In genomic region chr15:103128056-103128833, GRCm38 (mm10) we compare ENCODE assay signal across 22 mouse cellular contexts. TPM values are rescaled to one million over a fixed set of nuclear protein-coding genes. Genes with fewer than 3 reads are reported as not detected.
DNase-seq lines count a peak whose midpoint lies in the region; ATAC-seq and TF ChIP-seq lines count a peak whose summit lies in the region.
"Had no signal": no experiment of that assay in that cellular context is flagged by ENCODE, and none has a peak within 500 bp of the region (broad histone marks: within the 10 kb centered on the region; RNA-seq: fewer than 3 reads in every experiment).

No protein-coding gene starts in this region.

- no peak for DNase-seq in kidney, adult 2 months
- peak; percentile 47 for DNase-seq in 416B (ENCODE audit: low read depth)
- peak; percentile 75 for DNase-seq in embryonic facial prominence, embryonic 14.5 days (ENCODE audit: low spot score)
- peak; percentile 72 for DNase-seq in limb, embryonic 14.5 days (ENCODE audit: low spot score)
- no peak for DNase-seq in right cerebral cortex, postnatal 36 days (ENCODE audit: low spot score in 2 of 2)
- DNase-seq in ovary, postnatal 10 days (ENCODE audit: low spot score): no peak
- DNase-seq in adrenal gland, adult 8-10 months: no peak
- DNase-seq: adrenal gland, adult 2 months; cerebellum, adult 11 months; cerebellum, postnatal 36 days; gastrocnemius, adult 2 months; heart, adult 11 months; lung, postnatal 14 days; right cerebral cortex, postnatal 25 days had no signal

- H3K27me3 ChIP-seq in kidney, embryonic 14.5 days (ENCODE audit: control insufficient read depth, insufficient read depth, low read length): no peaks in the 10 kb centered on the region; the same call in 1 of the 2 replicates
- no peaks in the 10 kb centered on the region for H3K27me3 ChIP-seq in kidney, adult 2 months (replicated peaks; ENCODE audit: control insufficient read depth, insufficient read depth, low read length)
- H3K27me3 ChIP-seq in embryonic facial prominence, embryonic 14.5 days (replicated peaks; ENCODE audit: control insufficient read depth, insufficient read depth, low read length): peaks cover 19% of the 10 kb centered on the region; the same call in 1 of the 2 replicates
- no peaks in the 10 kb centered on the region for H3K27me3 ChIP-seq in limb, embryonic 14.5 days (ENCODE audit: control insufficient read depth, insufficient read depth, low read length)

- 35% methylated on average over 1 of the region's 1 CpGs for WGBS in kidney, embryonic 14.5 days
- WGBS in kidney, adult 2 months: 83% methylated on average over 1 of the region's 1 CpGs
- 10% methylated on average over 1 of the region's 1 CpGs for WGBS in embryonic facial prominence, embryonic 14.5 days
- 0% methylated on average over 1 of the region's 1 CpGs for WGBS in limb, embryonic 14.5 days

- no peak for TF ChIP-seq CTCF in kidney, adult 2 months (conservative IDR thresholded peaks at IDR 0.05; ENCODE audit: insufficient read depth, insufficient read length, low read depth, low read length)

- H3K4me1 ChIP-seq in kidney, embryonic 14.5 days (ENCODE audit: control insufficient read depth, insufficient read depth, low read length): peaks cover 46% of the 10 kb centered on the region
- no peaks in the 10 kb centered on the region for H3K4me1 ChIP-seq in kidney, adult 2 months (ENCODE audit: control insufficient read depth, insufficient read depth, low read length)
- H3K4me1 ChIP-seq in embryonic facial prominence, embryonic 14.5 days (ENCODE audit: control insufficient read depth, insufficient read depth, low read length): peaks cover 19% of the 10 kb centered on the region
- H3K4me1 ChIP-seq in limb, embryonic 14.5 days (ENCODE audit: control insufficient read depth, insufficient read depth, low read length): peaks cover 24% of the 10 kb centered on the region
- H3K4me1 ChIP-seq: liver, embryonic 15.5 days; megakaryocyte, embryonic 14.5 days had no signal

- no peak for TF ChIP-seq POLR2A in kidney, adult 2 months (IDR thresholded peaks at IDR 0.05; ENCODE audit: low read depth, low read length)
- TF ChIP-seq POLR2A in limb, embryonic 14.5 days (IDR thresholded peaks at IDR 0.05; ENCODE audit: borderline replicate concordance, extremely low read depth, insufficient read depth, insufficient read length): no peak

- H3K4me2 ChIP-seq in kidney, embryonic 14.5 days (replicated peaks; ENCODE audit: low read depth, low read length): no peak overlapping the region
- no peak overlapping the region for H3K4me2 ChIP-seq in embryonic facial prominence, embryonic 14.5 days (ENCODE audit: low read depth, low read length)
- H3K4me2 ChIP-seq in limb, embryonic 14.5 days (replicated peaks; ENCODE audit: low read depth, low read length, severe bottlenecking): no peak overlapping the region
- H3K4me2 ChIP-seq: forebrain, embryonic 15.5 days; liver, embryonic 15.5 days had no signal

- H3K9me3 ChIP-seq in kidney, embryonic 14.5 days (ENCODE audit: control insufficient read depth, low read length): peaks cover 3% of the 10 kb centered on the region; the same call in 1 of the 2 replicates
- 0 out of 2 replicates have a peak, but pooled peaks cover 3% of the 10 kb centered on the region for H3K9me3 ChIP-seq in embryonic facial prominence, embryonic 14.5 days (ENCODE audit: control insufficient read depth, low read length)
- H3K9me3 ChIP-seq in limb, embryonic 14.5 days (ENCODE audit: control insufficient read depth, low read length): no peaks in the 10 kb centered on the region
- H3K9me3 ChIP-seq: forebrain, embryonic 15.5 days; liver, embryonic 15.5 days had no signal

- no peaks in the 10 kb centered on the region for H3K36me3 ChIP-seq in kidney, embryonic 14.5 days (ENCODE audit: control insufficient read depth, insufficient read depth, low read length)
- no peaks in the 10 kb centered on the region for H3K36me3 ChIP-seq in kidney, adult 2 months (ENCODE audit: control insufficient read depth, insufficient read depth, low read length)
- no peaks in the 10 kb centered on the region for H3K36me3 ChIP-seq in embryonic facial prominence, embryonic 14.5 days (ENCODE audit: control insufficient read depth, insufficient read depth, low read length)
- no peaks in the 10 kb centered on the region for H3K36me3 ChIP-seq in limb, embryonic 14.5 days (ENCODE audit: control insufficient read depth, insufficient read depth, low read length)
- H3K36me3 ChIP-seq: forebrain, embryonic 15.5 days; liver, embryonic 15.5 days had no signal

- no peak overlapping the region for H3K9ac ChIP-seq in kidney, embryonic 14.5 days (ENCODE audit: low read depth, low read length)
- no peak overlapping the region for H3K9ac ChIP-seq in embryonic facial prominence, embryonic 14.5 days (ENCODE audit: low read depth, low read length)
- H3K9ac ChIP-seq in limb, embryonic 14.5 days (ENCODE audit: low read depth, low read length, severe bottlenecking): no peak overlapping the region
- H3K9ac ChIP-seq: forebrain, embryonic 15.5 days; liver, embryonic 15.5 days had no signal

- ATAC-seq in kidney, embryonic 14.5 days (ENCODE audit: low FRiP score, low TSS enrichment): no peak
- no peak for ATAC-seq in embryonic facial prominence, embryonic 14.5 days (ENCODE audit: low read depth)
- peak; percentile 45 for ATAC-seq in limb, embryonic 14.5 days (ENCODE audit: low FRiP score, low read depth)
- ATAC-seq: forebrain, embryonic 15.5 days; hindbrain, postnatal 0 days; midbrain, embryonic 16.5 days had no signal

- H3K27ac ChIP-seq in kidney, embryonic 14.5 days (ENCODE audit: low read depth, low read length): 0 out of 2 replicates have a peak overlapping the region, but pooled peaks have one; percentile 6
- H3K27ac ChIP-seq in kidney, adult 2 months (ENCODE audit: insufficient read depth, low read depth, low read length): no peak overlapping the region
- 0 out of 2 replicates have a peak overlapping the region, but pooled peaks have one; percentile 29 for H3K27ac ChIP-seq in embryonic facial prominence, embryonic 14.5 days (replicated peaks; ENCODE audit: low read depth, low read length)
- H3K27ac ChIP-seq in limb, embryonic 14.5 days (replicated peaks; ENCODE audit: low read depth, low read length): 0 out of 2 replicates have a peak overlapping the region, but pooled peaks have one; percentile 8
- H3K27ac ChIP-seq: forebrain, embryonic 15.5 days; gastrocnemius, adult 2 months; hindbrain, postnatal 0 days; kidney, postnatal 0 days; layer of hippocampus, adult 2 months; liver, embryonic 15.5 days had no signal

- H3K4me3 ChIP-seq in kidney, embryonic 14.5 days (ENCODE audit: low read length): no peak overlapping the region
- no peak overlapping the region for H3K4me3 ChIP-seq in kidney, adult 2 months (ENCODE audit: insufficient read depth, low read depth, low read length)
- H3K4me3 ChIP-seq in embryonic facial prominence, embryonic 14.5 days (ENCODE audit: low read depth, low read length): no peak overlapping the region
- no peak overlapping the region for H3K4me3 ChIP-seq in limb, embryonic 14.5 days (replicated peaks; ENCODE audit: low read length)
- H3K4me3 ChIP-seq: forebrain, embryonic 15.5 days; gastrocnemius, adult 2 months; layer of hippocampus, adult 2 months; liver, embryonic 15.5 days; megakaryocyte, embryonic 14.5 days had no signal

RNA-seq across cellular contexts. Expression of gene Smug1, which starts 38.6 kb away (rescaled TPM):
- polyA plus RNA-seq in kidney, embryonic 14.5 days (2014; fragmentation: Nextera tagmentation; extraction: Ambion mirVana): 11.5 and 19.5 TPM in 2 replicates
- polyA plus RNA-seq in kidney, adult 2 months (2012; rRNA removed): 15.5 and 19.4 TPM in 2 replicates
- polyA plus RNA-seq in embryonic facial prominence, embryonic 14.5 days (2014; fragmentation: Nextera tagmentation; extraction: Ambion mirVana): 14.9 and 18.4 TPM in 2 replicates
- 18.6 and 22.4 TPM in 2 replicates for polyA plus RNA-seq in limb, embryonic 14.5 days (2012; rRNA removed)
- 18.2 and 18.9 TPM in 2 replicates for polyA plus RNA-seq in limb, embryonic 14.5 days (2014; fragmentation: Nextera tagmentation; extraction: Ambion mirVana)
- 10 to 100 TPM; 14.3 to 22.9 (median 15.7) TPM for total RNA-seq in adrenal gland, adult 8-10 months (2022)

Comparison
In these comparisons a context has a peak if more than half of its experiments do, and no peak if none do; other contexts are left out.
1. DNase-seq: peak in 416B (single experiment), embryonic facial prominence, embryonic 14.5 days (single experiment) and limb, embryonic 14.5 days (single experiment); none in kidney, adult 2 months (single experiment), right cerebral cortex, postnatal 36 days (0 of 2), ovary, postnatal 10 days (single experiment) and adrenal gland, adult 8-10 months (single experiment).